Mouse (Mus musculus): ENCODE measurements at regions not wholly inside any gene's neighbourhood (a gene's known extent, or its start where the extent isn't known, plus 50 kb on each side); places are given as distances from the start of the nearest gene placed in this dataset.

DNA sequence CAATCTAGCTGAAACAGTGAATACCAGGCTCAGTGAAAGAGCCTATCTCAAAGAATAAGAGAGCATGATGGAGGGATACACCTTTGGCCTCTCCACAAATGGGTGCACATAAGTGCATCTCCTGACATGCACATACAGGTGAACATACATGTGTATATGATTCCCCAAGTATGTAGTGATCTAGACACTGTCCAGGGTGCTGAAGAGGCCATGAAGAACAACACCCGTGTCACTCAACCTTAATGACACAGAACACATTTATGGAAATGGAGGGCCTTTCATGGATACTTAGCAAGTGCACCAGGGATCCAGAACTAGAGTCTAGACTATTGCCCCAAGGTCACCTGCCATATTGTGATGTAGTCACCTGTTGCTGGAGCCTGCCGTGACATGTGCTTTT is 56.9 kb downstream of the Spata19 start:
- no peak overlapping the region for H3K9ac ChIP-seq (ENCODE audit: low read length)
- no peaks in the 10 kb centered on the region for H3K9me3 ChIP-seq (replicated peaks; ENCODE audit: control insufficient read depth, low read length)
- no peaks in the 10 kb centered on the region for H3K4me1 ChIP-seq (ENCODE audit: control insufficient read depth, insufficient read depth, low read length)
- H3K4me3 ChIP-seq (ENCODE audit: low read length): no peak overlapping the region
- no peaks in the 10 kb centered on the region for H3K27me3 ChIP-seq (ENCODE audit: control insufficient read depth, insufficient read depth, low read length)
- no peak overlapping the region for H3K4me2 ChIP-seq (ENCODE audit: low read depth, low read length)
- H3K36me3 ChIP-seq (ENCODE audit: control insufficient read depth, insufficient read depth): no peaks in the 10 kb centered on the region
- WGBS: 77% methylated on average over 2 of the region's 2 CpGs
- no peak for ATAC-seq (replicated peaks; ENCODE audit: extremely low read depth, insufficient read depth, low FRiP score)
- H3K27ac ChIP-seq (ENCODE audit: low read length): no peak overlapping the region

- H3K27me3 ChIP-seq (ENCODE audit: control insufficient read depth, insufficient read depth, low read length): no peaks in the 10 kb centered on the region
These were observed 57.5 kb downstream of the Spata19 start for GRCm38 (mm10) chr9:27453924-27454652.

DNA sequence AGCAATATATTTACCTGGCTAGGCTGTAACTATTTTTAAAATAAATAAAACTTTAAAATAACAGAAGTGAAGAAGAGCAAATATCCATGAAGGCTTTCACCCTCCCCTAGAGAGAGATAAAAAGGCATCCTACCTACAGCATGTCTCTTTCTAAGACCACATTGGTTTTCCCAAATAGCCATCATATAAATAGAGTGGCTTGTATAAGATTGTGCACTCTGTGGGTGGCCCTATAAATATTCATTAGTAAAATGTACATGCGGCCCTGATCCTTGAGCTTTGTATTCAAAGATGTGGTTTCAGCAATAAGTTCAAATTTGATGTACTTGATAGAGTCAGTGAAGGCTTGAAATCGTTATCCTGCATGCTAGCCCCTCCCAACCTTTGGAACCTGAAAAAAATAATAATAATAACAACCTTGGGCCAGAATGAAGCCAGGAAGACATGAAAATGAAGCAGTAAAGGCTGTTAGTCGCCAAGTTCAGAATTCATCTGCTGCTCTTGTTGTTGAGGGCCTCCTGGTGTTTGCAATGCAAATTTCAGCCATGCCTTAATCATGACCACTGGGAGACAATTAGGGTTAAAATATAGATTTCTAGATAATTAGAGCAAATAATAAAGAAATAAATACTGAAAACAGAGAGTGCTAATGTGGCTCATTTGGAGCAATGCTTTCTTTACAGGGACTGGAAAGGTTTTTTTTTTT is 61.9 kb downstream of the Spata19 start:
- H3K4me1 ChIP-seq (ENCODE audit: control insufficient read depth, insufficient read depth, low read length): no peaks in the 10 kb centered on the region
- no peak overlapping the region for H3K27ac ChIP-seq (ENCODE audit: low read length)
- no peaks in the 10 kb centered on the region for H3K9me3 ChIP-seq (replicated peaks; ENCODE audit: control insufficient read depth, low read length)
- no peaks in the 10 kb centered on the region for H3K27me3 ChIP-seq (ENCODE audit: control insufficient read depth, insufficient read depth, low read length)
- H3K36me3 ChIP-seq (ENCODE audit: control insufficient read depth, insufficient read depth): no peaks in the 10 kb centered on the region
- no peak for ATAC-seq (replicated peaks; ENCODE audit: extremely low read depth, insufficient read depth, low FRiP score)
- WGBS: 53% methylated on average over 3 of the region's 3 CpGs
- no peak overlapping the region for H3K4me2 ChIP-seq (ENCODE audit: low read depth, low read length)
- no peak overlapping the region for H3K9ac ChIP-seq (ENCODE audit: low read length)
- no peak overlapping the region for H3K4me3 ChIP-seq (ENCODE audit: low read length)

More at GRCm38 (mm10) chr9:27453924-27454652, 57.5 kb downstream of the Spata19 start:
- H3K9me3 ChIP-seq (replicated peaks; ENCODE audit: control insufficient read depth, low read length): no peaks in the 10 kb centered on the region
- H3K4me1 ChIP-seq (ENCODE audit: control insufficient read depth, insufficient read depth, low read length): no peaks in the 10 kb centered on the region
- no peak overlapping the region for H3K27ac ChIP-seq (ENCODE audit: low read length)
- ATAC-seq (replicated peaks; ENCODE audit: extremely low read depth, insufficient read depth, low FRiP score): no peak
- H3K4me3 ChIP-seq (ENCODE audit: low read length): no peak overlapping the region
- no peaks in the 10 kb centered on the region for H3K36me3 ChIP-seq (ENCODE audit: control insufficient read depth, insufficient read depth)
- WGBS: 54% methylated on average over 10 of the region's 10 CpGs
- H3K4me2 ChIP-seq (ENCODE audit: low read depth, low read length): no peak overlapping the region
- H3K9ac ChIP-seq (ENCODE audit: low read length): no peak overlapping the region

DNA sequence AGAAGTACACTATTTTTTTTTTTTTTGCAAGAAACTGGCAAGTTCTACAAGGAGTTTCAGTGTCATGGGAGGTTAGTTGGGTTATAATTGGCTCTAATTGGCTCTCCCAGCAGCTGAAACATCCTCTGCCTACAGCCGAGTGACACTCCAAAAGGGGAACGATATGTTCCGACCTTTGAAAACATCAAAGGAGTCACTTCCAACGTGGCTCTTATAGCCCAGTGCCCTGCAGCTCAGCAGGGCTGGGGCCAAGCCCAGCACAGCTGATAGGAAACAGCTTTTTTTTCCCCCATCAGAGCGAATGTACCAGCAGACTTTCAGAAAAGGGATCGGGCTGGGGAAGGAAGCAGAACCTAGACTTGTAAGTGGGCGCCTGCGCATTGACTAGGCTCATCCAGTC is 64.4 kb downstream of the Spata19 start:
- WGBS: 22% methylated on average over 8 of the region's 8 CpGs

DNA sequence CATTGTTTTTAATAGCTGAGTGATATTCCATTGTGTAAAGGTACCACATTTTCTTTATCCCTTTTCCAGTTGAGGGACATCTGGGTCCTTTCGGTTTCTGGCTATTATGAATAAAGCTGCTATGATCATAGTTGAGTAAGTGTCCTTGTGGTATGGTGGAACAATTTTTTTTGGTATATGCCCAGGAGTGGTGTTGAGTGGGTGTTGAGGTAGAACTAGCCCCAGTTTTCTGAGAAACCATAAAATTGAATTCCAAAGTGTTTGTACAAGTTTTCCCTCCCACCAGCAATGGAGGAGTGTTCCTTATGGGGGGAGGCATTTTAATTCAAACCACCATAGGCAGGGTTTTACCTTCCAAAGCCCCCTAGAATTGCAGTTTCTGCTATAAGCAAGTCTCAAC is 67.4 kb downstream of the Spata19 start:
- Histone ChIP-seq H3K4me3 (ENCODE audit: low read length) (no peak overlapping the region), H3K4me1 (ENCODE audit: control insufficient read depth, insufficient read depth, low read length) (no peaks in the 10 kb centered on the region), H3K27ac (ENCODE audit: low read length) (no peak overlapping the region), H3K27me3 (ENCODE audit: control insufficient read depth, insufficient read depth, low read length) (no peaks in the 10 kb centered on the region), H3K9me3 (replicated peaks; ENCODE audit: control insufficient read depth, low read length) (no peaks in the 10 kb centered on the region), H3K4me2 (ENCODE audit: low read depth, low read length) (no peak overlapping the region), H3K9ac (ENCODE audit: low read length) (no peak overlapping the region), H3K36me3 (ENCODE audit: control insufficient read depth, insufficient read depth) (no peaks in the 10 kb centered on the region)
- 89% methylated on average over 1 of the region's 1 CpGs for WGBS
- ATAC-seq (replicated peaks; ENCODE audit: extremely low read depth, insufficient read depth, low FRiP score): no peak

More for the DNA sequence above, 64.4 kb downstream of the Spata19 start:
- Histone ChIP-seq H3K9ac (ENCODE audit: low read length) (no peak overlapping the region), H3K27ac (ENCODE audit: low read length) (no peak overlapping the region), H3K36me3 (ENCODE audit: control insufficient read depth, insufficient read depth) (no peaks in the 10 kb centered on the region), H3K4me2 (ENCODE audit: low read depth, low read length) (0 out of 2 replicates have a peak overlapping the region, but pooled peaks have one; percentile 22), H3K4me3 (ENCODE audit: low read length) (no peak overlapping the region), H3K4me1 (ENCODE audit: control insufficient read depth, insufficient read depth, low read length) (no peaks in the 10 kb centered on the region), H3K9me3 (replicated peaks; ENCODE audit: control insufficient read depth, low read length) (no peaks in the 10 kb centered on the region), H3K27me3 (ENCODE audit: control insufficient read depth, insufficient read depth, low read length) (no peaks in the 10 kb centered on the region)
- ATAC-seq (replicated peaks; ENCODE audit: extremely low read depth, insufficient read depth, low FRiP score): no peak

DNA sequence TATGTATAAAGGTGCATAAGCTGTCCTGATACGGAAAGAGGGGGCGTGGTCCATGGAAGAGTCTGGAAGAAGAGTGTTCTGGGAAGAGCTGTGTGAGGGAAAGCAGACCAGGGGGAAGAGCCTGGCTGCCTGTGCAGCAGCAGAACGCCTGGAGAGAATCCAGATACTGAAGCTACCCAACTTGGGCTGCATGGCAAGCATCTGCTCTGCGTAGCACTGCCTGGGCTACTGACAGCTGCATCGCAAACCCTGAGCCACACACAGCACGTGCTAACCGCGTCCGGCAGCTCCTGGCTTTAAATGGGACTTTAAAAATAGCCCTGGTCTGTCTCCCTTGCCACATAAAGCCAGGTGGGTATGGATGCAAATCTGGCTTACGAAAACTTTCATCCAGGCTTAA is 78.9 kb downstream of the Spata19 start:
- no peak overlapping the region for H3K4me2 ChIP-seq (ENCODE audit: low read depth, low read length)
- no peaks in the 10 kb centered on the region for H3K27me3 ChIP-seq (ENCODE audit: control insufficient read depth, insufficient read depth, low read length)
- H3K4me1 ChIP-seq (ENCODE audit: control insufficient read depth, insufficient read depth, low read length): no peaks in the 10 kb centered on the region
- no peak overlapping the region for H3K27ac ChIP-seq (ENCODE audit: low read length)
- WGBS: 61% methylated on average over 10 of the region's 10 CpGs
- no peak overlapping the region for H3K4me3 ChIP-seq (ENCODE audit: low read length)
- no peak overlapping the region for H3K9ac ChIP-seq (ENCODE audit: low read length)
- no peaks in the 10 kb centered on the region for H3K36me3 ChIP-seq (ENCODE audit: control insufficient read depth, insufficient read depth)
- no peaks in the 10 kb centered on the region for H3K9me3 ChIP-seq (replicated peaks; ENCODE audit: control insufficient read depth, low read length)
- ATAC-seq (replicated peaks; ENCODE audit: extremely low read depth, insufficient read depth, low FRiP score): no peak

GRCm38 (mm10) chr9:27476636-27477035 is 80.0 kb downstream of the Spata19 start:
- H3K27me3 ChIP-seq (ENCODE audit: control insufficient read depth, insufficient read depth, low read length): no peaks in the 10 kb centered on the region
- no peaks in the 10 kb centered on the region for H3K4me1 ChIP-seq (ENCODE audit: control insufficient read depth, insufficient read depth, low read length)
- no peak overlapping the region for H3K9ac ChIP-seq (ENCODE audit: low read length)
- H3K4me3 ChIP-seq (ENCODE audit: low read length): no peak overlapping the region
- ATAC-seq (replicated peaks; ENCODE audit: extremely low read depth, insufficient read depth, low FRiP score): no peak
- H3K36me3 ChIP-seq (ENCODE audit: control insufficient read depth, insufficient read depth): no peaks in the 10 kb centered on the region
- no peak overlapping the region for H3K4me2 ChIP-seq (ENCODE audit: low read depth, low read length)
- no peak overlapping the region for H3K27ac ChIP-seq (ENCODE audit: low read length)
- 81% methylated on average over 5 of the region's 5 CpGs for WGBS
- H3K9me3 ChIP-seq (replicated peaks; ENCODE audit: control insufficient read depth, low read length): no peaks in the 10 kb centered on the region

DNA sequence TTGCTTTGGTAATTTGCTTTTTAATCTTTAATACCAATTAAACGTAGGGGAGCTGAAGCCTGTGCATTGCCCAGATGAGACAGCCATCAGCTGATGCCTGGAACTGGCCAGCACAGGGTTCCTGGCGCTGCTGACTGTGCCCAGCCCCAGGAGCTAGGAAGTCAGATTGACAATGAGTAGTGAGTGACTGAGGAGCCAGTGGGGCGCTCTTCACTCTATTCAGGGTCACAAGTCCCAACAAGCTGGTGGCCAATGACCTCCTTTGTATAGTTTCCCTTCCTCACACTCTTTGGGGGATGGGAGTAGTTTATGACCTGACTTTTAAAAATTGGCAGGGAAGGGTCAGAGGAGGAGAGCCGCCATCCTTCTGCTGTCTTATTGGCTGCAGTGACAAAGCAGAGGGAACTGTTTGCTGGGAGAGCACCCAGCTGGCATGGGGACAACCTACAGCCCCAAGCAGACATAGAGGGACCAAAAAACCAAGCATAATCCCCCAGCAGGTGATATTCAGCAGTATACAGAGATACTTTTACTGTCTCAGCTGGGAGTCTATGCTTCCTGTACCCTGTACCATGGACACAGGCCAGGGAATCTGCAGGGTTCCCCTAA is 80.6 kb downstream of the Spata19 start:
- Histone ChIP-seq H3K36me3 (ENCODE audit: control insufficient read depth, insufficient read depth) (no peaks in the 10 kb centered on the region), H3K4me1 (ENCODE audit: control insufficient read depth, insufficient read depth, low read length) (no peaks in the 10 kb centered on the region), H3K9me3 (replicated peaks; ENCODE audit: control insufficient read depth, low read length) (no peaks in the 10 kb centered on the region), H3K4me2 (ENCODE audit: low read depth, low read length) (no peak overlapping the region), H3K27me3 (ENCODE audit: control insufficient read depth, insufficient read depth, low read length) (no peaks in the 10 kb centered on the region), H3K27ac (ENCODE audit: low read length) (no peak overlapping the region), H3K4me3 (ENCODE audit: low read length) (no peak overlapping the region), H3K9ac (ENCODE audit: low read length) (no peak overlapping the region)
- ATAC-seq (replicated peaks; ENCODE audit: extremely low read depth, insufficient read depth, low FRiP score): no peak
- WGBS: 68% methylated on average over 4 of the region's 4 CpGs

GRCm38 (mm10) chr9:27478346-27478745 is 81.7 kb downstream of the Spata19 start:
- Histone ChIP-seq H3K4me1 (ENCODE audit: control insufficient read depth, insufficient read depth, low read length) (no peaks in the 10 kb centered on the region), H3K9ac (ENCODE audit: low read length) (no peak overlapping the region), H3K27ac (ENCODE audit: low read length) (no peak overlapping the region), H3K36me3 (ENCODE audit: control insufficient read depth, insufficient read depth) (no peaks in the 10 kb centered on the region), H3K27me3 (ENCODE audit: control insufficient read depth, insufficient read depth, low read length) (no peaks in the 10 kb centered on the region), H3K4me3 (ENCODE audit: low read length) (no peak overlapping the region), H3K4me2 (ENCODE audit: low read depth, low read length) (no peak overlapping the region), H3K9me3 (replicated peaks; ENCODE audit: control insufficient read depth, low read length) (no peaks in the 10 kb centered on the region)
- WGBS: 93% methylated on average over 3 of the region's 3 CpGs
- ATAC-seq (replicated peaks; ENCODE audit: extremely low read depth, insufficient read depth, low FRiP score): no peak
